Mouse (Mus musculus): ENCODE results near the gene Ctsq.
"Not testable (repeated sequence)": the region's sequence is repeated elsewhere in the genome, so short reads cannot be mapped to it uniquely, and the experiment has no call there.

Ctsq gene

GRCm38 (mm10) chr13:61040531-61040930 lies at the start of gene Ctsq:
TSS of gene Ctsq (minus strand) at chr13:61040631.
- no peak for DNase-seq

- DNase-seq: no peak
Measured at GRCm38 (mm10) chr13:61022785-61023184, 17.6 kb downstream of the Ctsq start.

- DNase-seq: no peak
Measured at GRCm38 (mm10) chr13:61021844-61022243, 18.6 kb downstream of the Ctsq start.

GRCm38 (mm10) chr13:61010171-61010570 lies 30.3 kb downstream of the Ctsq start:
- no peak for DNase-seq

GRCm38 (mm10) chr13:61005859-61006258 lies 34.6 kb downstream of the Ctsq start, which contains the start of gene Ctsj:
TSS of gene Ctsj (minus strand) at chr13:61005959.
- DNase-seq: no peak

- no peak for DNase-seq
Measured at GRCm38 (mm10) chr13:60997600-60997999, 42.8 kb downstream of the Ctsq start.

GRCm38 (mm10) chr13:60986915-60987314 lies 53.5 kb downstream of the Ctsq start:
- not testable (repeated sequence) for DNase-seq

All from lung, postnatal 10 days (tissue).